Mouse (Mus musculus) NIH3T3 (cell line): ENCODE measurements around the gene Atp10a.
A peak's percentile ranks its signal among the peaks of the same experiment; 100 is the strongest.

Experiments used
- DNase-seq: peaks from one replicate; pipeline ENCODE4 v3.0.0-alpha.2; 2012; ENCODE audit warnings: low read depth

The Atp10a gene

DNA sequence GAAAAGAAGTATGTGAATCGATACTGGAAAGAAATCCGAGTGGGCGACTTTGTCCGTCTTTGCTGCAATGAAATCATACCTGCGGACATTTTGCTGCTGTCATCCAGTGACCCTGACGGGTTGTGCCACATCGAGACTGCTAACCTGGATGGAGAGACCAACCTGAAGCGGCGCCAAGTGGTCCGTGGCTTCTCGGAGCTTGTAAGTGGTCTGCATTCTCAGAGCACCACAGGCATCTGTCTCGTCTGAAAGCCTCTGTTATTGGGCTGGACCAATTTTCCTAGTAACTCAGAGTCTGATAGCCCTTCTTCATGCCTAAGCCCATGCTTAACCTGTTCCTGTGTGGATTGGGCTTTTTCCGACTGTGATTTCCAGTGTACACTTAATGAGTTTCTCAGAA lies 84.2 kb downstream of the Atp10a start:
- DNase-seq = no peak

DNA sequence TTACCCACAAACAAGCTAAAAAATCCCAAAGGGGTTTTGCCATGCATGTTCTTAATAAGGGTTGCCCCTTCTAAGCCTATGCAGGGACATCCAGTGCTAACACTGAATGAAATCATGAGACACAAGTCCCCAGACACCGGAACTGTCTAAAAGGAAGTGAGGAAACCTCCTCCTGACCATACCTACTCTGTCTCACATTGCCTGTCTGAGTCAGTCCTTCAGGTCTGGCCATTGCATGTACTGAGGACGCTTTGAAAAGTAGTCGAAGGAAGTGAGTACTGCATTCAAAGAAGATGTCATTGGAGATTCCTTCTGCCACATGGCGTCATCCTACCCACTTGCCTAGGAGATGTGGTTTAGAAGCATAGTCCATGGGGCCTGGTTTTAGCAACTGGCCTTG lies 84.9 kb downstream of the Atp10a start:
- DNase-seq = no peak

DNA sequence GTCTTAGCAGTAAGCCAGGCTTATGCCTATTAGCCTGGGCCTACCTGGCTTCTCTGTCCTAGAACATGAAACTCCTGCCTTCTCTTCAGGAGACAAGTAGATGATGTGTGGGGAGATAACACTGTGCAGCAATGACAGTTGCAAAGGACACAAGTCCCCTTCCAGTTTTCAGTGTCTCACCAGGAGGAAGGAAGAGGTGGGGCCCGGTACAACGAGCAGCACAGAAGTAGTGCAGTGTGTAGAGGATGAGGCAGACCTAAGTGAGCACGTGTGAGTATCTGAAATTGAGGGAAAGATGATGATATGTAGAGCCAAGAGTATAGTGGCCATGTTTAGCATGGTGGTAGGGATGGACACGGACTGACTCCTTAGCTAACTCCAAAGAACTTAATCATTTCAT lies 86.0 kb downstream of the Atp10a start:
- no peak for DNase-seq

GRCm38 (mm10) chr7:58742648-58743047 lies 86.7 kb downstream of the Atp10a start:
- no peak for DNase-seq

- peak; percentile 76 for DNase-seq
Measured at GRCm38 (mm10) chr7:58743362-58744320, 87.7 kb downstream of the Atp10a start.

DNA sequence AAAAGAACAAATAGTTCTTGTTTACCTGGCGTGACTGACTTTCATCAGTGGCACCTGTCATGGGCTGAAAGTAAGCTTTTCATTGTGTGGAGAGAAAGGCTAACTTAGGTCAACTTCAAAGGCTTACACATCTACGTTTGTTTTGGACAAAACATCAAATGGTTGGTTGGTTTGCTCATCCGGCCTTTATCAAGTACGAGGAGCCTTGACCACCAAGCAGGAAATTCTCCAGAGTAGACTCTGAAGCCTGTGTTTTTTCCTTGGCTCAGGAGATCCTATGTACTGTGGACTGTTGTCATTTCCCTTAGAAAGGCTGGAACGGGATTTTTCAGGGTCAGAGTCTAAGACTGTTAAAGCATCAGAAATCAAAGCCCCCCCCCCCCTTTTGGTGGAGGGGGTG lies 90.9 kb downstream of the Atp10a start:
- no peak for DNase-seq

DNA sequence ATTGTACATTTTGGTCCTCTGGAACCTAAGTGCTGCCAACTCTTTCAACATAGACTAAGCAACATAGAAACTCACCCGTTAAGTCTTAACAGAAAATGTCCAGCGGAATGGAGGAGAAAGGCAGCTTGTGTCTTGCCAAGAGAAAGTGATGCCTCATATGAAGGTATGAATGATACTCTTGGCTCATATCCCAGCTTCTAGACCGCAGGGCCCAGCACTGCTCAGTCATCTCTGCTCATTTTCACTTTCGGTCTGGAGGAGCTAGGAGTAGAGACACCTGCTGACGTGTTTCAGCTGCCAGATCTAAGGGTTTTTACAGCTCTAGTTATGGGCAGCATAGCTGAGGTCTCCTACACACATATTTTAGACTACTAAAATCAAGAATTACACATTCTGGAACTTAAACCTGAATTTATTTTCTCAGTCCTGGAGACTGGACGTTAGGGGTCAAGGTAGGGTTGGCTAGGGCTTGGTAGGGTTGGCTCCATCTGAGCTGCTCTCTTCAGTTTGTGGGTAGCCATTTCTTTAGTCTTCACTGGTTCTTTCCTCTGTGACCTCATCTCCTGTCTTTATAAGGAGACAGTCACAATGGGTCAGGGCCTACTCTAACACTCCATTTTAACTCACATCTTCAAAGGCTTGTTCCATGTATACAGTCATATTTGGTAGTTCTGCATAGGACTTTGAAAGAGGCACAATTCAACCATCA lies 94.1 kb downstream of the Atp10a start:
- peak; percentile 94 for DNase-seq

DNA sequence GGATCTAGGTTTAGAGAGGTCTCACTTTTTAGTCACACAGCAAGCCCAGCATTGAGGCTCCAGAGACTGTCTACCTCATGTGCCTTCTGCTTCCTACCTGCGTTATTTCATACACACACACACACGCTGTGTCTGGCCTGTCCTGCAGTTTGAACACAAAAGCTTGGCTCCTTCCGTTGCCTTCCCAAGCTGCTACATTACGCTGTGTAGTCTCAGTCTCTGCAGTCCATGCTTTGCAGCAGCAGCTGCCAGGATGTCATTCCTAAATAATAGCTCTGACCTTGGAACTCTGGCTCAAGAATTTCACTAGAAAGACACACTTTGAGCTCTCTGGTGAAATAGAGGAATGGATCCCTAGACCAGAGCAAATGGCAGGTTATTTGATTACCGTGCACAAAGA lies 96.1 kb downstream of the Atp10a start:
- no peak for DNase-seq

DNA sequence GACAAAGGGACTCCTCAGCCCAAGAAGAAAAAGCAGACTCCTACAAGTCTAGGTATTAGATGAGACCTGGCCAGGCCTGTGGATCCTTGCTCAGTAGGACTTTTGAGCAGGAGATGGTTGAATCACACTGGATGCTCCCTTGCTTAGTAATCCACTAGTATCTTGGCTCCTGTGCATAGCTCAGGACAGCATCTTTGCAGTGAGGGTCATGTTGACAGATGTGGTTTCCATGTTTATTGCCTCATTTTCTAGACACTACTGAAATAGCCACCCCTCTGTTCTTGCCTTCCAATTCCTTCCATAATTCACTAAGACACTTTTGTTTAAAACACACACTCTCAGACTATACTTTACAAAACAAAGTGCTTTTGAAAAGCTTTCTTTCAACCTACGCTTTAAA lies 98.1 kb downstream of the Atp10a start:
- DNase-seq = peak; percentile 68

DNA sequence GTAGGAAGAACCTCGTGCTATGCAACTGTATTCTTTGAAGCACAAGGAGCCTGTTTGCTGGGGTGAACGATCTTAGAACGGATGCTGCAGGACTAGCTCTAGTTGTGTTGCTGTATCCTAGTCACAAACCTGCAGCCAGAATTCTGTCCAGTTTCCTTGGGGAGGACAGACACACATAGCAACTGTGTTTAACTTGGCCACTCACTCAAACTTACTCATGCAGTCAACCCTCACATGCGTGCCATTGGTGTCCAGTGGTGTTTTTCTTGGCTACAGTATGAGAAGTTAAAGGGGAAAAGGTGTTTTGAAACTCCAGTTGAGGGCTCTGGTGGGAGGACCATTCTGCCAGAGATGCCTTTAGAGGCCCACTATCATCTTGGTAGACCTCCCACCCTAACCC lies 98.6 kb downstream of the Atp10a start:
- DNase-seq = peak; percentile 69

- DNase-seq = no peak
Measured at GRCm38 (mm10) chr7:58755083-58755482, 99.1 kb downstream of the Atp10a start.

GRCm38 (mm10) chr7:58755846-58756245 lies 99.9 kb downstream of the Atp10a start:
- DNase-seq = no peak

- DNase-seq = peak; percentile 51
Measured at GRCm38 (mm10) chr7:58757331-58757730, 101.4 kb downstream of the Atp10a start.

- DNase-seq = no peak
Measured at GRCm38 (mm10) chr7:58758396-58758795, 102.4 kb downstream of the Atp10a start.

- DNase-seq = no peak
Measured at GRCm38 (mm10) chr7:58759265-58759664, 103.3 kb downstream of the Atp10a start.

- DNase-seq = no peak
Measured at GRCm38 (mm10) chr7:58767257-58767656, 111.3 kb downstream of the Atp10a start.

DNA sequence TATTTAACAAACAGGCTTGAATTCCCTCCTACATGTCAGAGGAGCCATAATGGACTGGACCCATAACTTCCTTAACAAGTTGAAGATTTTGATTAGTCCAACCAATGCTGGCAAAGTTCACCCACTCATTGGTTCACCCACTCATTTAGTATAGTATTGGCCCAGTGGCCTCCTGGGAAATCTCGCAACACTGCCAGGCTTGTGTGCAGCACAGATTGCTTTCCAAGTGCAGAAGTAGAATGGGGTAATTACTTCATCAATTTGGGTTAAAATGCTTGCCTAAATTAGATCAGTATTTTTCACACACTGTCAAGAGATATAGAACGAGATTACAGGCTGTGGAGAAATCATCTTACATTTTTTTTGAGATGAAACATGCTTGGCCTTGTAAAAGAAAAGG lies 112.3 kb downstream of the Atp10a start:
- no peak for DNase-seq

GRCm38 (mm10) chr7:58770254-58770653 lies 114.3 kb downstream of the Atp10a start:
- DNase-seq = peak; percentile 62

- peak; percentile 38 for DNase-seq
Measured at GRCm38 (mm10) chr7:58772048-58772690, 116.2 kb downstream of the Atp10a start.

GRCm38 (mm10) chr7:58779146-58779545 lies 123.2 kb downstream of the Atp10a start:
- DNase-seq = no peak

DNA sequence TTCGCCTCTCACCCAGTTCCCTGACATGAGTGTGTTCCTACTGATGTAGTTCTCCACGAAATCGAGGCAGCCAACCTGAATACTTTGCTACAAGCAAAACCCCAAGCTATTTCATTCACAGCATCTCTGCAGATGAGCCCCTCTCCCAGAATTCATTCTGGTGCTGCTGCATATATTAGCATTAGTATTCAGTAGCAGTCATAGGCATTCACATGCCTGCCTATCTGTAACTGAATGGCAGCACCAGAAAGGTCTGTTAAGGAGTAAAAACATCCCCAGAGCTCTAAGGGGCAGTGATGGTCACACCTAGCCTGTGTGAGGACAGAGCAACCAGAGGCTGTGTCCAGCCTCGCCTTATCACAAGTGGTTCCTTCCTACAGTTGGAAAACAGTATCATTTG lies 131.0 kb downstream of the Atp10a start:
- DNase-seq = no peak

DNA sequence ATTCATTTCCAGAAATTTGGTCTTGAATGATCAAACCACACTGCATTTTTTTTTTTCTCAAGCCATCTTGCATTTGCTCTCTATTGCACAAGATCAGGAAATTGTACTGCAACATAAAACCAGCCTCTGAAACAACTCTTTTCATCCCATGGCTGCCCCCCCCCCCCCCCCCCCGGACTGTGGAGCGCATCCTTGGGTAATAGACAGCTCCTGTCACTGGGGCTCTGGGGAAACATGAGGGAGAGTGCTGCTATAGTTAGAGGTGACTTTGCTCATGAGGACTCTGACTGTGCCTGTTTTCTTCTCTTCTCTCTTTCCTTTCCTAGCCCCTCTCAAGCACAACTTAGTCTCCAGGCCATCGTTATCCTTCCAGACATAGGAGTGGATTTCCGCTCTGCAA lies 131.6 kb downstream of the Atp10a start:
- DNase-seq = no peak
